Mouse (Mus musculus): ENCODE results near the gene Scnm1. TPM values are rescaled to one million over a fixed set of nuclear protein-coding genes. Genes with fewer than 3 reads are reported as not detected.
"Not testable (repeated sequence)": the region's sequence is repeated elsewhere in the genome, so short reads cannot be mapped to it uniquely, and the experiment has no call there.

Scnm1 gene
- polyA plus RNA-seq, 1 experiment from 2014 or later, result 51.0 TPM

DNA sequence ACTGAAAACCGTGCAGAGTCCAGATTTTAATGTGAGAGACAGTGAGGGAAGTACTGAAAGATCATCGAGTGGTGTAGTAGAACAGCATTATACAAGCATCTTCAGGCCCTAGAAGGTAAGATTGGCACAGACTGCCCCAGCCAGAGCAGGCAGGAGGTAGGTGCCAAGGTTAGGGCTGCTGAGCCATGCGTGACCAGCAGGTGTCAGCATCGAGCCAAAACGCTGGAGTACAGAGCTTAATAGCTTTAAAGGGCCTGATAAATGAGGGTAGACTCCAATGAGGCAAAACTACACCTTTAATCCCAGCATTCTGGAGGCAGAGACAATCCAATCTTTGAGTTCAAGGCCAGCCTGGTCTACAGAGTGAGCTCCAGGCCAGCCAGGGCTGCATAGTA, 8.8 kb upstream of the Scnm1 start:
- no peaks in the 10 kb centered on the region for H3K9me3 ChIP-seq (replicated peaks)
- no peak overlapping the region for H3K27ac ChIP-seq
- peaks cover 9% of the 10 kb centered on the region; the same call in 1 of the 2 replicates for H3K36me3 ChIP-seq
- WGBS, result 9% methylated on average over 5 of the region's 5 CpGs
- H3K4me3 ChIP-seq, result no peak overlapping the region
- H3K4me2 ChIP-seq, result no peak overlapping the region
- H3K27me3 ChIP-seq, result no peaks in the 10 kb centered on the region
- H3K4me1 ChIP-seq (replicated peaks), result no peaks in the 10 kb centered on the region
- no peak overlapping the region for H3K9ac ChIP-seq
- peak; percentile 50; the same call in 1 of the 2 replicates for ATAC-seq (replicated peaks; ENCODE audit: insufficient number of reproducible peaks, insufficient read depth, low FRiP score, low read depth)

DNA sequence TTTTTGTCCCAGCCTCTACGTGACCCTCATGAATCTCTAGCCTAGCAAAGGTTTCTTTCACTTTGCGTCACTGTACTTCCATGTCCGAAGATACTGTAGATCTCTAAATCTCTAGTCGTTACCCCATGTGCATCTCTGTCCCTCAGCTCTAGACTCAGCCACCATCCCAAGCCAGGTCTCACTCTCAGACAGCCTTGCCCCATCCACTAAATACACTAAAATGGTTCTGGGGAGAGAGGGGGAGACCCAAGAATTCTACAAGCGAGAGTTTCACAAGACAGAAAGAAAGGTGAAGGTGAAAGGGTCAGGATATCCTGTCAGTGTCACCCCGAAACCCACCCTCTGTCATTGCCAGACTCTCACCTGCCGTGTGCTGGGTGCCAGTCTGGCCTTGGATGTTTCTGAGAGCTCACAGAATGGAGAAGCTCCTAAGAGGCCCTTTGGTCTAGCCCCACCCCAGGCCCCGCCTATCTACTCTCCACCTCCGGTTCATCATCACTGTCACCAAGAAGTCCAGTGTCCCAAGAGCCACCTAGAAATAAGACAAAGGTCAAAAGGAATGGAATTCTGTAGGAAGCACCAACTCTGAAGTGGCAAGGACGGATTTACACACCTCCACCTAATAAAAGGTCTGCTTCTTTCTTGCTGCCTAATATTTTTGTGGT, 8.3 kb upstream of the Scnm1 start, which contains the start of gene Tnfaip8l2:
Gene Tnfaip8l2 (minus strand): TSS at position 409 of the 665 bp plus-strand sequence.
- ATAC-seq (replicated peaks; ENCODE audit: insufficient number of reproducible peaks, insufficient read depth, low FRiP score, low read depth), result no peak
- no peak within 1 kb of the TSS for H3K27ac ChIP-seq
- H3K4me1 ChIP-seq (replicated peaks), result no peaks in the 10 kb centered on the region
- 83% methylated on average over 10 of the region's 10 CpGs for WGBS
- no peaks in the 10 kb centered on the region for H3K9me3 ChIP-seq (replicated peaks)
- H3K36me3 ChIP-seq, result peaks cover 9% of the 10 kb centered on the region; the same call in 1 of the 2 replicates
- peak within 1 kb of the TSS; percentile 8; the same call in 1 of the 2 replicates for H3K4me2 ChIP-seq
- no peak within 1 kb of the TSS for H3K9ac ChIP-seq
- H3K4me3 ChIP-seq, result no peak within 1 kb of the TSS
- no peaks in the 10 kb centered on the region for H3K27me3 ChIP-seq

DNA sequence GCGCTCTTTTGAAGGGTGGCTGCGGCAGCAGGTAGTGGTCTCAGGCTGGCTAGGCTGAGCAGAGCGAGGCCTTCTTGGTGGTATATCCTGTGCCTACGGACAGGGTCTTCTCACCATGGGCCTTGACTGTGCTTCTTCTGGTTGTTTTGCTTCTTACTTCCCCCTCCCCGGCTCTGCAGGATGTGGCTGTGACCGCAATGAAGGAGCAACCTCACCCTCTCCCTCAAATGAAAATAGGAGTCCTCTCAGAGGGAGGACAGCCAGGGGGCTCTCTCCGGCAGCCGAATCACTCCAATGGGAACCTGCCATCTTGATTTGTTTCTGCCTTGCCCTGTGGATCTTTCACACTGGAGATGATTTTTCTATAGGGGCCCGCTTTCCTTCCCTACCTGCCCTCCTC, 7.7 kb upstream of the Scnm1 start:
- H3K9me3 ChIP-seq (replicated peaks), result no peaks in the 10 kb centered on the region
- H3K27me3 ChIP-seq, result no peaks in the 10 kb centered on the region
- H3K9ac ChIP-seq, result no peak overlapping the region
- WGBS, result 85% methylated on average over 9 of the region's 9 CpGs
- peaks cover 9% of the 10 kb centered on the region; the same call in 1 of the 2 replicates for H3K36me3 ChIP-seq
- no peak overlapping the region for H3K4me3 ChIP-seq
- no peaks in the 10 kb centered on the region for H3K4me1 ChIP-seq (replicated peaks)
- peak overlapping the region; percentile 8; the same call in 1 of the 2 replicates for H3K4me2 ChIP-seq
- no peak for ATAC-seq (replicated peaks; ENCODE audit: insufficient number of reproducible peaks, insufficient read depth, low FRiP score, low read depth)
- no peak overlapping the region for H3K27ac ChIP-seq

GRCm38 (mm10) chr3:95140795-95141194, 7.0 kb upstream of the Scnm1 start:
- H3K36me3 ChIP-seq, result peaks cover 9% of the 10 kb centered on the region; the same call in 1 of the 2 replicates
- WGBS, result 87% methylated on average over 6 of the region's 6 CpGs
- H3K4me3 ChIP-seq, result no peak overlapping the region

GRCm38 (mm10) chr3:95140289-95140595, 6.4 kb upstream of the Scnm1 start:
- H3K9ac ChIP-seq, result no peak overlapping the region
- peak overlapping the region; percentile 21; the same call in 1 of the 2 replicates for H3K4me2 ChIP-seq
- WGBS, result 50% methylated on average over 18 of the region's 18 CpGs
- H3K36me3 ChIP-seq, result peaks cover 9% of the 10 kb centered on the region; the same call in 1 of the 2 replicates
- H3K27ac ChIP-seq, result no peak overlapping the region
- no peak for ATAC-seq (replicated peaks; ENCODE audit: insufficient number of reproducible peaks, insufficient read depth, low FRiP score, low read depth)
- peaks cover 8% of the 10 kb centered on the region for H3K4me1 ChIP-seq (replicated peaks)
- H3K27me3 ChIP-seq, result no peaks in the 10 kb centered on the region
- 0 out of 2 replicates have a peak overlapping the region, but pooled peaks have one; percentile 6 for H3K4me3 ChIP-seq
- H3K9me3 ChIP-seq (replicated peaks), result no peaks in the 10 kb centered on the region

More at GRCm38 (mm10) chr3:95140795-95141194, 7.0 kb upstream of the Scnm1 start:
- ATAC-seq (replicated peaks; ENCODE audit: insufficient number of reproducible peaks, insufficient read depth, low FRiP score, low read depth), result no peak
- H3K9me3 ChIP-seq (replicated peaks), result no peaks in the 10 kb centered on the region
- no peak overlapping the region for H3K9ac ChIP-seq
- H3K4me2 ChIP-seq, result 0 out of 2 replicates have a peak overlapping the region, but pooled peaks have one; percentile 21
- H3K27ac ChIP-seq, result no peak overlapping the region
- H3K27me3 ChIP-seq, result no peaks in the 10 kb centered on the region
- peaks cover 2% of the 10 kb centered on the region for H3K4me1 ChIP-seq (replicated peaks)

DNA sequence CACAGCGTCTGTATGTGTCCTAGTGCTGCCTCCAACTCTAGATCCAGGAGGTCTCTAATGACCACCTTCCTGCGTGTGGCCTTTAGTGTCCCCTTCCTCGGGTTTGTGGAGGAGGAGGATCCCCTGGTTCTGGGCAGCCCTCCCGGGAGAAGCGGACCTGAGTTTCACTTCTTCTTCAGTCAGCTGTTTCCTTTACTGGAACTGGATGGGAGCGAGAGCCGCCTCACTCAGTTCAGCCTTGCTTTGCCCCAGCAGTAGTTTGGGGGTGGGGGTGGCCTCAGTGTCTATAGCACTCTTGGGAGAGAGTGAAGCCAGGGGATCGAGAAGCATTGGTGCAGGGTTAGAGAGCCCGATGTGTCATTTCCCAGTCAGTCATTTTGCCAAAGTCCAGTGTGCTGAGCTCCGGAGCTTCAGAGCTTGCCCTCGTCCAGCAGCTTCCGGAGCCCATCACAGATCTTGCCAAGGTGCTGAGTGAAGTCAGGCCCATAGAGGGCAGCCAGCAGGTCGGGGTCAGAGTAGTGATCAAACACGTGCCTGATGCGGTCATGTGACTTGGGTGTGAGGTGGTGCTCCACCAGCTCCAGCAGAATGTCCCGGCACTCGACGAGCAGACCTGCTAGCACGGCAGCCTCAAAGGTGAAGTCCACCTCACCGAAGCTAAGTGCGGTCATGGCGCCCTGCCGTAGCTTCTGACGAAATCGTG, 5.9 kb upstream of the Scnm1 start:
- Histone ChIP-seq H3K9ac (no peak overlapping the region), H3K4me2 (peak overlapping the region; percentile 21; the same call in 1 of the 2 replicates), H3K27ac (no peak overlapping the region), H3K9me3 (replicated peaks) (no peaks in the 10 kb centered on the region), H3K36me3 (peaks cover 9% of the 10 kb centered on the region; the same call in 1 of the 2 replicates), H3K4me3 (0 out of 2 replicates have a peak overlapping the region, but pooled peaks have one; percentile 6), H3K27me3 (no peaks in the 10 kb centered on the region), H3K4me1 (replicated peaks) (peaks cover 12% of the 10 kb centered on the region)
- no peak for ATAC-seq (replicated peaks; ENCODE audit: insufficient number of reproducible peaks, insufficient read depth, low FRiP score, low read depth)
- 61% methylated on average over 25 of the region's 25 CpGs for WGBS

DNA sequence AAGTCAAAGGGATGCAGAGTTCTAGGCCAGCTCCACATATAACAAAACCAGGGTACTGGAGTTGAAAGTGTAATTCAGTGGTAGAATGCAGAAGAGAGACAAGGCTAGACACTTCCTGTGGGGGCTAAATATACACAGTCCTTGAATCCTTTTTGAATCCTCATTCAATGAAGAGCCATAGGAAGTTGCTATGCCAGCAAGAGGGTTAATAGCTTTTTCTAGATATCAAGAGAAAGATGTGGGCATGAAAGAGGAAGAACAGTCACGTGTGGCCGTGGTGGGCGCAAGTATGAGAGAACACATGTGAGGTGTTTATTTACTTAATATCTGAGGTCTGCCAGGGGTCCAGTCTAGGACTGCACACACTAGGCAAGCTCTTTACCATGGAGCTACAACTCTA, 2.5 kb upstream of the Scnm1 start:
- Histone ChIP-seq H3K4me3 (no peak overlapping the region), H3K9ac (no peak overlapping the region), H3K9me3 (replicated peaks) (no peaks in the 10 kb centered on the region), H3K4me2 (no peak overlapping the region), H3K27me3 (no peaks in the 10 kb centered on the region), H3K4me1 (replicated peaks) (peaks cover 21% of the 10 kb centered on the region), H3K36me3 (peaks cover 15% of the 10 kb centered on the region; the same call in 1 of the 2 replicates), H3K27ac (no peak overlapping the region)
- ATAC-seq (replicated peaks; ENCODE audit: insufficient number of reproducible peaks, insufficient read depth, low FRiP score, low read depth), result no peak
- WGBS, result 83% methylated on average over 3 of the region's 3 CpGs

- WGBS, result 69% methylated on average over 7 of the region's 7 CpGs
- Histone ChIP-seq H3K36me3 (peaks cover 16% of the 10 kb centered on the region; the same call in 1 of the 2 replicates), H3K4me3 (peak overlapping the region; percentile 46), H3K9ac (peak overlapping the region; percentile 36; the same call in 1 of the 2 replicates), H3K27me3 (no peaks in the 10 kb centered on the region), H3K4me2 (peak overlapping the region; percentile 71), H3K27ac (0 out of 2 replicates have a peak overlapping the region, but pooled peaks have one; percentile 37), H3K4me1 (replicated peaks) (peaks cover 21% of the 10 kb centered on the region), H3K9me3 (replicated peaks) (no peaks in the 10 kb centered on the region)
- no peak for ATAC-seq (replicated peaks; ENCODE audit: insufficient number of reproducible peaks, insufficient read depth, low FRiP score, low read depth)
These were observed 1.7 kb upstream of the Scnm1 start for GRCm38 (mm10) chr3:95135433-95136052.

- 0 out of 2 replicates have a peak overlapping the region, but pooled peaks have one; percentile 37 for H3K27ac ChIP-seq
- 9% methylated on average over 6 of the region's 6 CpGs for WGBS
These were observed 1.2 kb upstream of the Scnm1 start for GRCm38 (mm10) chr3:95135023-95135422.

DNA sequence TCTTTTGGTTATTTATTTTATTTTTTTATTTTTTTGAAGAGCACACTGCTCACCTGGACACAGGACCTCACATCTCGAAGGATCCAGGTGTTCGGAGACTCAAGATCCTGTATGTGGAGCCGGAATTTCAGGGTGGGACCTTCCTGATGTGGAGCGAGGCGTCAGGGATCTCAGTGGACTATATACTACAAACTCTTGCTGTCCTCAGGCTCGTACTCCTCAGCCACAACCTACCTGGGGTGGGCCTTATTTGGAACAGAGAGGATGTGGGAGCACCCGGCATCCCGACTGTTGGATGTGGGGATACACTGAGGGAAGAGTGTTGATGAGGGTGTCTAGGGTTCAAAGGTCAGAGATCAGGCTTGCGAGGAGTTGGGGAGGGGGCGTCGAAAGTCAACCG, 322 bp upstream of the Scnm1 start:
- H3K9ac ChIP-seq; H3K27me3 ChIP-seq; H3K27ac ChIP-seq; H3K9me3 ChIP-seq (replicated peaks); H3K4me2 ChIP-seq: not testable (repeated sequence)
- Histone ChIP-seq H3K36me3 (peaks cover 14% of the 10 kb centered on the region; the same call in 1 of the 2 replicates), H3K4me1 (replicated peaks) (peaks cover 21% of the 10 kb centered on the region), H3K4me3 (peak overlapping the region; percentile 74)
- no CpG with 5 or more reads among the region's 12 CpGs for WGBS
- peak; percentile 39 for ATAC-seq (replicated peaks; ENCODE audit: insufficient number of reproducible peaks, insufficient read depth, low FRiP score, low read depth)

More at GRCm38 (mm10) chr3:95135023-95135422, 1.2 kb upstream of the Scnm1 start:
- Histone ChIP-seq H3K27me3 (no peaks in the 10 kb centered on the region), H3K9ac (peak overlapping the region; percentile 36), H3K4me2 (peak overlapping the region; percentile 71), H3K4me1 (replicated peaks) (peaks cover 21% of the 10 kb centered on the region), H3K36me3 (peaks cover 13% of the 10 kb centered on the region; the same call in 1 of the 2 replicates), H3K9me3 (replicated peaks) (no peaks in the 10 kb centered on the region), H3K4me3 (peak overlapping the region; percentile 46)
- ATAC-seq (replicated peaks; ENCODE audit: insufficient number of reproducible peaks, insufficient read depth, low FRiP score, low read depth), result no peak

DNA sequence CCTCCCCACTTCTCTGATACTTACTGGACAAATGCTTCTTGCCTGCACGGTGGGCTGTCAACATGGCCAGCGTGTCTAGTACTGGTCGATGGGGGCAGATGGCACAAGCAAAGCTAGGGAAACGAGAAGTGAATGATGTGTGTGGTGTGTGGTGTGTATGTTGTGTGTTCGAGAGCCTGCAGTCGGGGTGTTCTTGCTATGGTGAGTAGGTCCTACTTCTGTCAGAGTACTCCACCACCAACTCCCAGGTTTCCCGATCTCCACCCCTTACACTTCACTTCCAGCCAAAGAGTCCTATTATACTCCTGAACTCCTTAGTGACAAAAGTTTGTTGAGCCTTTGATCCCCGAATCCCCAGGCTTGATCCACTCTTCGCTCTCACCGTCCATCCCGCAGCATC, 635 bp downstream of the Scnm1 start:
- peak overlapping the region; percentile 74 for H3K4me3 ChIP-seq
- ATAC-seq (replicated peaks; ENCODE audit: insufficient number of reproducible peaks, insufficient read depth, low FRiP score, low read depth), result peak; percentile 10; the same call in 1 of the 2 replicates
- H3K4me2 ChIP-seq, result peak overlapping the region; percentile 92
- WGBS, result 49% methylated on average over 11 of the region's 11 CpGs
- peaks cover 21% of the 10 kb centered on the region for H3K4me1 ChIP-seq (replicated peaks)
- peaks cover 18% of the 10 kb centered on the region for H3K36me3 ChIP-seq
- H3K27ac ChIP-seq, result peak overlapping the region; percentile 80
- no peaks in the 10 kb centered on the region for H3K9me3 ChIP-seq (replicated peaks)
- no peaks in the 10 kb centered on the region for H3K27me3 ChIP-seq
- peak overlapping the region; percentile 81 for H3K9ac ChIP-seq

Data from heart, embryonic 15.5 days (tissue).